Mouse (Mus musculus) 416B (cell line): ENCODE data around the gene Ace3.

Experiments
- DNase-seq: peaks from one replicate; pipeline ENCODE4 v3.0.0; 2011; ENCODE audit warnings: low read depth

Gene Ace3

GRCm38 (mm10) chr11:105994375-105994774 is at the start of gene Ace3:
Gene Ace3 (plus strand): TSS chr11:105994675.
- no peak for DNase-seq

- DNase-seq: no peak
These were observed 49.5 kb upstream of the Ace3 start for GRCm38 (mm10) chr11:105944770-105945672.

- peak; percentile 69 for DNase-seq
These were observed 47.8 kb upstream of the Ace3 start for GRCm38 (mm10) chr11:105946694-105947154.

- peak; percentile 64 for DNase-seq
These were observed 46.2 kb upstream of the Ace3 start for GRCm38 (mm10) chr11:105948255-105948654.

GRCm38 (mm10) chr11:105950519-105950918 is 44.0 kb upstream of the Ace3 start:
- DNase-seq: no peak

GRCm38 (mm10) chr11:105951601-105952044 is 42.9 kb upstream of the Ace3 start:
- no peak for DNase-seq

GRCm38 (mm10) chr11:105952111-105952510 is 42.4 kb upstream of the Ace3 start:
- no peak for DNase-seq

GRCm38 (mm10) chr11:105952911-105953386 is 41.5 kb upstream of the Ace3 start, which contains the start of gene Cyb561:
Gene Cyb561 (minus strand): TSS chr11:105953336.
- no peak for DNase-seq

- DNase-seq: peak; percentile 95
These were observed 41.1 kb upstream of the Ace3 start for GRCm38 (mm10) chr11:105953402-105953801.

GRCm38 (mm10) chr11:105955815-105956430 is 38.6 kb upstream of the Ace3 start:
- no peak for DNase-seq

- no peak for DNase-seq
These were observed 37.0 kb upstream of the Ace3 start for GRCm38 (mm10) chr11:105957501-105957900.

GRCm38 (mm10) chr11:105958566-105958965 is 35.9 kb upstream of the Ace3 start:
- no peak for DNase-seq

- DNase-seq: peak; percentile 74
These were observed 35.1 kb upstream of the Ace3 start for GRCm38 (mm10) chr11:105959355-105959754.

- peak; percentile 24 for DNase-seq
These were observed 29.8 kb upstream of the Ace3 start for GRCm38 (mm10) chr11:105964691-105965090.

GRCm38 (mm10) chr11:105966288-105966687 is 28.2 kb upstream of the Ace3 start:
- no peak for DNase-seq

GRCm38 (mm10) chr11:105967741-105968574 is 26.5 kb upstream of the Ace3 start, which contains the start of gene Ace:
Gene Ace (plus strand): TSS chr11:105967945.
- DNase-seq: no peak

- DNase-seq: no peak
These were observed 25.5 kb upstream of the Ace3 start for GRCm38 (mm10) chr11:105968948-105969347.

GRCm38 (mm10) chr11:105969516-105969915 is 25.0 kb upstream of the Ace3 start:
- peak; percentile 48 for DNase-seq

GRCm38 (mm10) chr11:105974593-105974992 is 19.9 kb upstream of the Ace3 start:
- no peak for DNase-seq

- DNase-seq: peak; percentile 35
These were observed 19.4 kb upstream of the Ace3 start for GRCm38 (mm10) chr11:105975050-105975449.

GRCm38 (mm10) chr11:105975636-105976035 is 18.8 kb upstream of the Ace3 start:
- DNase-seq: no peak

- no peak for DNase-seq
These were observed 16.2 kb upstream of the Ace3 start for GRCm38 (mm10) chr11:105978232-105978631.
